Mouse (Mus musculus) forebrain, postnatal 0 days (tissue): ENCODE measurements at regions not wholly inside any gene's neighbourhood (a gene's known extent, or its start where the extent isn't known, plus 50 kb on each side); places are given as distances from the start of the nearest gene placed in this dataset.
A peak's percentile ranks its signal among the peaks of the same experiment; 100 is the strongest.
"Not testable (repeated sequence)": the region's sequence is repeated elsewhere in the genome, so short reads cannot be mapped to it uniquely, and the experiment has no call there.

Experiments
- ATAC-seq: fragments of 200-750 bp; cut with Nextera tagmentation; 2 replicates; pipeline ENCODE4 v1.8.0; 2017; ENCODE audit warnings: mild to moderate bottlenecking, moderate library complexity
- DNase-seq: peaks from one replicate; pipeline ENCODE4 v3.0.0-alpha.2; 2015
- H3K27ac ChIP-seq: fragments of 300-500 bp; sonication (generic); 2 replicates; pipeline ENCODE4 v1.5.1; 2014; ENCODE audit warnings: low read depth, mild to moderate bottlenecking, antibody characterized with exemption, low read length, moderate library complexity, mixed read lengths
- H3K27me3 ChIP-seq: fragments of 300-500 bp; sonication (generic); 2 replicates; pipeline ENCODE4 v1.6.1; 2014; ENCODE audit warnings: mild to moderate bottlenecking, low read length, mixed read lengths; ENCODE audit not compliant: insufficient read depth
- H3K36me3 ChIP-seq: fragments of 300-500 bp; sonication (generic); 2 replicates; pipeline ENCODE4 v1.6.1; 2014; ENCODE audit warnings: mild to moderate bottlenecking, moderate library complexity; ENCODE audit not compliant: insufficient read depth
- H3K4me1 ChIP-seq: fragments of 300-500 bp; sonication (generic); 2 replicates; pipeline ENCODE4 v1.6.1; 2014; ENCODE audit warnings: antibody characterized with exemption; ENCODE audit not compliant: insufficient read depth
- H3K4me2 ChIP-seq: fragments of 300-500 bp; sonication (generic); 2 replicates; pipeline ENCODE4 v1.6.1; 2014; ENCODE audit warnings: low read depth, mild to moderate bottlenecking, moderate library complexity
- H3K4me3 ChIP-seq: fragments of 300-500 bp; sonication (generic); 2 replicates; pipeline ENCODE4 v1.5.1; 2014; ENCODE audit warnings: low read depth, low read length, mixed read lengths
- H3K9ac ChIP-seq: fragments of 300-500 bp; sonication (generic); 2 replicates; pipeline ENCODE4 v1.6.1; 2014; ENCODE audit warnings: mild to moderate bottlenecking
- H3K9me3 ChIP-seq: fragments of 300-500 bp; sonication (generic); 2 replicates; pipeline ENCODE4 v1.6.1; 2016; ENCODE audit warnings: low read length
- CTCF ChIP-seq: sonication (generic); IDR thresholded peaks from 2 replicates; pipeline ENCODE4 v1.5.1; 2016; ENCODE audit warnings: antibody characterized with exemption, control low read depth, low read depth
- WGBS: fragments of 180-500 bp; shearing (Covaris S2); extraction: QIAGEN DNeasy Blood & Tissue Kit; methylation state at CpG from one replicate; pipeline ENCODE4 v1.1.7; 2014; 5-methylcytosine and 5-hydroxymethylcytosine counted together

DNA sequence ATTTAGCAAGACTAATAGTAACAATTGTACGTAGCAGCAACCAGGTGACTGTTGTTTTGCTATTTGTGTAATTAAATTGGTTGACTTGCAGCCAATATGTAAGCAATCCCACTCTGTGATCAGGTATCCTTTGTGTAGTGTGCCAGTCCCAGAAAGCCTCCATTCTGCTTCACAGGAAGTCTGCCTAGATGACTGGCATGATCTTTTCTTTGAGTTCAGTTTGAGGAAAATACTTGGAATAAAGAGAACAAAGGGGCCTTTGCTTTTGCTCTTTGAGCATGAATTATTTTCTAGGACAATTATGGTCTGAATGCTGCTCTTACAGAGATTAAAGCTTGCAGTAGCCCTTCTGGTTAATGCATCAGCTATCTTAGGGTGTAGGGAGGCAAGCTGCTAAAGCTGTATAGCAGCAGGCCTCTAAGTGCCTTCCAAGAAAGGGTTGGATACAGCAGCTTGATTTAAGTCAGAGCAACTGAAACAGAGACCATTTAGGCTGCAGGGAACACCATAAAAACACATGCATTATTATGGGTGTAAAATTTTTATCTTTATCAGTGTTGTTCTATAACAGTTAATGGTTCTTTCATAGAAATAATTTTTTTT, 271.3 kb upstream of the Slc39a10 start:
- no peak for TF ChIP-seq CTCF
- no peaks in the 10 kb centered on the region for H3K4me1 ChIP-seq
- no peak overlapping the region for H3K27ac ChIP-seq
- H3K9ac ChIP-seq: no peak overlapping the region
- no peaks in the 10 kb centered on the region for H3K36me3 ChIP-seq
- DNase-seq: peak; percentile 16
- ATAC-seq: peak; percentile 81
- H3K4me3 ChIP-seq: no peak overlapping the region
- 7% methylated on average over 1 of the region's 1 CpGs for whole genome bisulfite sequencing
- H3K4me2 ChIP-seq: no peak overlapping the region
- no peaks in the 10 kb centered on the region for H3K9me3 ChIP-seq
- no peaks in the 10 kb centered on the region for H3K27me3 ChIP-seq

DNA sequence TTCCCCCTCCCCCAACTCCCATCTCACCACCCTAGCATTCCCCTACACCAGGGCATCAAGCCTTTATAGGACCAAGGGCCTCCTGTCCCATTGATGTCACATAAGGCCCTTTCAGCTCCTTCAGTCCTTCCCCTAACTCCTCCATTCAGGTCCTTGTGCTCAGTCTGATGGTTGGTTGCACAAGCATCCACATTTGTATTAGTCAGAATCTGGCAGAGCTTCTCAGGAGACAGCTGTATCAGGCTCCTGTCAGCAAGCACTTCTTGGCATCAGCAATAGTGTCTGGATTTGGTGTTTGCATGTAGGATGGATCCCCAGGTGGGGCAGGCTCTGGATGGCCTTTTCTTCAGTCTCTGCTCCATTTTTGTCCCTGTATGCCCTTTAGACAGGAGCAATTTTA, 237.4 kb upstream of the Slc39a10 start:
- not testable (repeated sequence) for H3K4me1 ChIP-seq, H3K4me2 ChIP-seq, H3K4me3 ChIP-seq, DNase-seq, H3K9ac ChIP-seq, ATAC-seq, H3K27me3 ChIP-seq, H3K9me3 ChIP-seq, H3K36me3 ChIP-seq, H3K27ac ChIP-seq

DNA sequence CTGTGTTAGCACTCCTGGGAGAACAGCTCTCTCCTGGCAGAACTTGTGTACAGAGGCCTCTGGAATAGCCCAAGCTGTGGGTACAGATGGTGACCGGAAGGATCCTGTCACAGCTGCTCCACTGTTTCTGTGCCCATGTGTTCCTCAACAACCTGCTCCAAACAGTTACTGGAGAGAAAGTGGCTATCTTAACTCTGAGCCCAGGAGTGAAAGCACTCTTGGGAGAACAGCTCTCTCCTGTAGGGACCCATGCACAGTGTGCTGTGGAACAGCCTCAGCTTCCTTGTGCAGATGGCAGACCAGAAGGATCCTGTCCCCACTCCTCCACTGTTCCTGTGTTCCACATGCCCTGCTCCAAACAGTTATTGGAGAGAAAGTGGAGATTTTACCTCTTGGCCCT, 227.0 kb upstream of the Slc39a10 start:
- no peak for TF ChIP-seq CTCF
- Histone ChIP-seq H3K9ac (no peak overlapping the region), H3K27me3 (no peaks in the 10 kb centered on the region)

DNA sequence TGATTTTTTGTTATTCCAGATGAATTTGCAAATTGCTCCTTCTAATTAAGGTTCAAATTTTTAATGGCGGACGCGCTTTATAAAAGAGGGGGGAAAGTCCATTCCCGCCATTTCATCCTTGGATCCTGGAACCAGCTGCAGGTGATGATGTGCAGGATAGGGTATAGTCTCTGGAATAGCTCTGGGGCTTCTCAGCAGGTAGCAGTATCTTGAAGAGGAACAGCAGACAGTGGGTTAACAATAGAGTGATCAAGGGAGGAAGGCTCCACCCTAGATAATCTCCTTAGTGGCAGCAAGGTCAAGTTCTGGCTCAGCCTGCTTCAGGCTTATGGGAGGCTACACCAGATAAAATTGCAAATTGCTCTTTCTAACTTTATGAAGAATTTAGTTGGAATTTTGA, 224.0 kb upstream of the Slc39a10 start:
- H3K4me1 ChIP-seq, H3K36me3 ChIP-seq, H3K4me3 ChIP-seq, H3K27ac ChIP-seq, DNase-seq, H3K27me3 ChIP-seq, ATAC-seq, H3K9ac ChIP-seq, H3K4me2 ChIP-seq, H3K9me3 ChIP-seq: not testable (repeated sequence)
- WGBS: 95% methylated on average over 4 of the region's 4 CpGs

More for the DNA sequence above, 227.0 kb upstream of the Slc39a10 start:
- Histone ChIP-seq H3K4me2 (no peak overlapping the region), H3K4me3 (no peak overlapping the region), H3K36me3 (no peaks in the 10 kb centered on the region), H3K27ac (no peak overlapping the region), H3K4me1 (no peaks in the 10 kb centered on the region), H3K9me3 (no peaks in the 10 kb centered on the region)
- ATAC-seq (peak; percentile 50), DNase-seq (no peak)
- 86% methylated on average over 1 of the region's 1 CpGs for WGBS

DNA sequence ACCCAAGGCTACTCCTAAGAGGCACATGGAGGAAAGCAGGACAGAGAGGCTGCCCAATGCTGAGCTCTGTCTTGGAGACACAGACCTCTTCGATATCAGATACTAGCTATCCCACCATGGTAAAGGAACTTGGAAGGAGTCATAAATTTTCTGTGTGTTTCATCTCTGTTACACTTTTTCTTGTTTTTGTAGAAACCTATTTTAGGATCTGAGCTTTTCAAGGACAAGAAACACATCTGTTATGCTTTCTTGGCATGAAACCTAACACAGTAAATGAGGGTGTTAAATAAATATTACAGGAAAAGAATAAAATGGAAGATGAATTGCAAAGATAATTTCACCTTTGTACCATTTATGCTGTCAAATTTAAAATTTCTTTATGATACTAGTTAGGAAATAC, 219.8 kb upstream of the Slc39a10 start:
- Histone ChIP-seq H3K4me1 (no peaks in the 10 kb centered on the region), H3K4me3 (no peak overlapping the region), H3K27ac (no peak overlapping the region), H3K27me3 (no peaks in the 10 kb centered on the region), H3K36me3 (no peaks in the 10 kb centered on the region), H3K9me3 (no peaks in the 10 kb centered on the region), H3K4me2 (no peak overlapping the region), H3K9ac (no peak overlapping the region)
- 85% methylated on average over 1 of the region's 1 CpGs for WGBS
- TF ChIP-seq CTCF: no peak
- DNase-seq (no peak), ATAC-seq (no peak)

DNA sequence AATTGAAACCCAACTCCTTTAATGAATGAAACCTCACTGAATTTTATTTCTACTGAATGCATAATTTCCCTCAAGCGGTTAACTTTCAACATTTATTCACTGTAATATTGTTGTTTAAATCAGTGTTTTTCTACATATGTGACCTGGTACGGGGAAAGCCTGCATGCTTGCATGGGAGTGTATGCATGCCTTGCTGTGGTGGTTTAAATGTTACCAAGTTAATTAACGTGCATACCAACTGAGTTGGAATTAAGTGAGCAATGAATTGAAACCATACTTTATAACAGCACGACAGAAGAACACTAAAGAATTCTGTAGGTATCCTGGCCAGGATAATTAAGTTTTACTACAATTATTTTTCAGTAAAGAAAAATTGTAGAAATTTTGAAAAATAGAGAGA, 211.4 kb upstream of the Slc39a10 start:
- no peaks in the 10 kb centered on the region for H3K36me3 ChIP-seq
- no peak overlapping the region for H3K27ac ChIP-seq
- DNase-seq (no peak), ATAC-seq (no peak)
- H3K9me3 ChIP-seq: no peaks in the 10 kb centered on the region
- no peak overlapping the region for H3K4me2 ChIP-seq
- H3K4me1 ChIP-seq: 0 out of 2 replicates have a peak, but pooled peaks cover 9% of the 10 kb centered on the region
- H3K4me3 ChIP-seq: no peak overlapping the region
- TF ChIP-seq CTCF: no peak
- no peaks in the 10 kb centered on the region for H3K27me3 ChIP-seq
- 27% methylated on average over 4 of the region's 4 CpGs for WGBS
- no peak overlapping the region for H3K9ac ChIP-seq

DNA sequence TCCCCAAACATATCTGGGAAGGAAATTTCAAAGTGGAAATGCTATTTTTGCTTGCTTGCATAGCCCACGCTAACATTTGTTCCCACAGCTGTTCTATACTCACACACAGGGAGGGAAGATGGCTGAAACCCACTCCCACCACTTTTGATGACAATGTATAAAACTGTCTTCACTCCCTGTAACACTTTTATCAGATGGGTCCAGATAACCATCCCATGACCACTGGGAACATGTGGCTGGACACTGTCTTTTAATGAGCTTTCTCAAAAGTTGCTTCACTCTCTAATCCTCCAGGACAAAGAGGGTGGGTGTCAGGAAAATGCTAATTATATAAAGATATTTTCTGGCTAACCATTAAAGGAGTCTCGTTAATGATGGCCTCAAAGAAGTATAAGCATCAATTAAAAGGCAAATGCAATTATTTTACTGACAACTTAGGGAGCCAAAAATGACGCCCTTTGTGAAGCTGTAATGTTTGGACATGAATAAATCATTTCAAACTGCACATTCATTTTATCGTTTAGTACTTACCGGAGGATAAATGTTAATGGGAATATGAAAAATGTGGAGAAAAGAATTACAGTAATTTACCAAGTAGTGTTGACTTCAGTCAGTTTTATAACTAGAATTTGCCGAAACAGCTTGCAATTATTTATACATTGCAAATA, 210.8 kb upstream of the Slc39a10 start:
- 22% methylated on average over 6 of the region's 6 CpGs for WGBS
- no peak overlapping the region for H3K9ac ChIP-seq
- no peak overlapping the region for H3K4me2 ChIP-seq
- H3K36me3 ChIP-seq: no peaks in the 10 kb centered on the region
- no peak overlapping the region for H3K27ac ChIP-seq
- peak; percentile 22 for DNase-seq
- H3K4me1 ChIP-seq: 0 out of 2 replicates have a peak, but pooled peaks cover 9% of the 10 kb centered on the region
- TF ChIP-seq CTCF: no peak
- no peaks in the 10 kb centered on the region for H3K27me3 ChIP-seq
- H3K4me3 ChIP-seq: no peak overlapping the region
- ATAC-seq: peak; percentile 42
- no peaks in the 10 kb centered on the region for H3K9me3 ChIP-seq
